Mouse (Mus musculus): ENCODE measurements around the gene Zswim4. TPM values are rescaled to one million over a fixed set of nuclear protein-coding genes. Genes with fewer than 3 reads are reported as not detected.

Gene Zswim4
- total and polyA plus RNA-seq, 2 experiments from 2014 or later, result 11.8 to 37.7 TPM

- TF ChIP-seq CTCF (IDR thresholded peaks at IDR 0.05), result no peak
- H3K36me3 ChIP-seq (ENCODE audit: insufficient read depth, low read length), result peaks cover 17% of the 10 kb centered on the region
- H3K4me2 ChIP-seq (ENCODE audit: low read depth, low read length, poor library complexity, severe bottlenecking), result peak overlapping the region; percentile 93
- H3K4me1 ChIP-seq (ENCODE audit: insufficient read depth, low read length), result peaks cover 16% of the 10 kb centered on the region
- DNase-seq (ENCODE audit: low spot score), result no peak
- WGBS, result under 1% methylated on average over 23 of the region's 30 CpGs
- peak overlapping the region; percentile 97 for H3K9ac ChIP-seq (replicated peaks; ENCODE audit: low read length, poor library complexity, severe bottlenecking)
- H3K27me3 ChIP-seq (ENCODE audit: insufficient read depth, low read length), result no peaks in the 10 kb centered on the region
- H3K4me3 ChIP-seq (ENCODE audit: low read depth, low read length), result peak overlapping the region; percentile 88
- H3K9me3 ChIP-seq (ENCODE audit: low read length), result no peaks in the 10 kb centered on the region
- peak; percentile 34 for ATAC-seq (ENCODE audit: low FRiP score)
- H3K27ac ChIP-seq (ENCODE audit: low read depth, low read length), result peak overlapping the region; percentile 59
Observed at GRCm38 (mm10) chr8:84236410-84236997, 351 bp downstream of the Zswim4 start.

- peak overlapping the region; percentile 97 for H3K9ac ChIP-seq (replicated peaks; ENCODE audit: low read length, poor library complexity, severe bottlenecking)
- H3K4me2 ChIP-seq (ENCODE audit: low read depth, low read length, poor library complexity, severe bottlenecking), result peak overlapping the region; percentile 93
- no peaks in the 10 kb centered on the region for H3K9me3 ChIP-seq (ENCODE audit: low read length)
- DNase-seq (ENCODE audit: low spot score), result no peak
- no peak for ATAC-seq (ENCODE audit: low FRiP score)
- WGBS, result 24% methylated on average over 10 of the region's 10 CpGs
- TF ChIP-seq CTCF (IDR thresholded peaks at IDR 0.05), result no peak
- peak overlapping the region; percentile 59; the same call in 1 of the 2 replicates for H3K27ac ChIP-seq (ENCODE audit: low read depth, low read length)
- peak overlapping the region; percentile 88 for H3K4me3 ChIP-seq (ENCODE audit: low read depth, low read length)
- peaks cover 17% of the 10 kb centered on the region for H3K36me3 ChIP-seq (ENCODE audit: insufficient read depth, low read length)
- H3K4me1 ChIP-seq (ENCODE audit: insufficient read depth, low read length), result peaks cover 16% of the 10 kb centered on the region
- H3K27me3 ChIP-seq (ENCODE audit: insufficient read depth, low read length), result no peaks in the 10 kb centered on the region
Observed at GRCm38 (mm10) chr8:84235746-84236409, 977 bp downstream of the Zswim4 start.

- no peak overlapping the region for H3K4me2 ChIP-seq (ENCODE audit: low read depth, low read length, poor library complexity, severe bottlenecking)
- DNase-seq (ENCODE audit: low spot score) (no peak), ATAC-seq (ENCODE audit: low FRiP score) (no peak)
- no peaks in the 10 kb centered on the region for H3K9me3 ChIP-seq (ENCODE audit: low read length)
- no peak for TF ChIP-seq CTCF (IDR thresholded peaks at IDR 0.05)
- H3K27me3 ChIP-seq (ENCODE audit: insufficient read depth, low read length), result no peaks in the 10 kb centered on the region
- peaks cover 15% of the 10 kb centered on the region for H3K4me1 ChIP-seq (ENCODE audit: insufficient read depth, low read length)
- H3K9ac ChIP-seq (replicated peaks; ENCODE audit: low read length, poor library complexity, severe bottlenecking), result no peak overlapping the region
- H3K36me3 ChIP-seq (ENCODE audit: insufficient read depth, low read length), result peaks cover 44% of the 10 kb centered on the region
- no peak overlapping the region for H3K27ac ChIP-seq (ENCODE audit: low read depth, low read length)
- H3K4me3 ChIP-seq (ENCODE audit: low read depth, low read length), result no peak overlapping the region
- 88% methylated on average over 2 of the region's 2 CpGs for WGBS
Observed at GRCm38 (mm10) chr8:84233055-84233454, 3.8 kb downstream of the Zswim4 start.

GRCm38 (mm10) chr8:84230735-84231134 lies 6.1 kb downstream of the Zswim4 start:
- H3K36me3 ChIP-seq (ENCODE audit: insufficient read depth, low read length), result peaks cover 64% of the 10 kb centered on the region
- H3K27me3 ChIP-seq (ENCODE audit: insufficient read depth, low read length), result no peaks in the 10 kb centered on the region
- no peak overlapping the region for H3K4me3 ChIP-seq (ENCODE audit: low read depth, low read length)
- no peaks in the 10 kb centered on the region for H3K9me3 ChIP-seq (ENCODE audit: low read length)
- peak; percentile 47 for TF ChIP-seq CTCF (IDR thresholded peaks at IDR 0.05)
- DNase-seq (ENCODE audit: low spot score), result no peak
- 75% methylated on average over 17 of the region's 17 CpGs for WGBS
- H3K9ac ChIP-seq (replicated peaks; ENCODE audit: low read length, poor library complexity, severe bottlenecking), result no peak overlapping the region
- ATAC-seq (ENCODE audit: low FRiP score), result no peak
- peaks cover 5% of the 10 kb centered on the region for H3K4me1 ChIP-seq (ENCODE audit: insufficient read depth, low read length)
- no peak overlapping the region for H3K27ac ChIP-seq (ENCODE audit: low read depth, low read length)
- H3K4me2 ChIP-seq (ENCODE audit: low read depth, low read length, poor library complexity, severe bottlenecking), result no peak overlapping the region

GRCm38 (mm10) chr8:84223322-84224029 lies 13.4 kb downstream of the Zswim4 start:
- Histone ChIP-seq H3K4me1 (ENCODE audit: insufficient read depth, low read length) (no peaks in the 10 kb centered on the region), H3K27me3 (ENCODE audit: insufficient read depth, low read length) (no peaks in the 10 kb centered on the region), H3K9ac (replicated peaks; ENCODE audit: low read length, poor library complexity, severe bottlenecking) (0 out of 2 replicates have a peak overlapping the region, but pooled peaks have one; percentile 8), H3K4me2 (ENCODE audit: low read depth, low read length, poor library complexity, severe bottlenecking) (no peak overlapping the region), H3K9me3 (ENCODE audit: low read length) (no peaks in the 10 kb centered on the region), H3K4me3 (ENCODE audit: low read depth, low read length) (no peak overlapping the region), H3K27ac (ENCODE audit: low read depth, low read length) (no peak overlapping the region), H3K36me3 (ENCODE audit: insufficient read depth, low read length) (peaks cover 78% of the 10 kb centered on the region)
- ATAC-seq (ENCODE audit: low FRiP score) (no peak), DNase-seq (ENCODE audit: low spot score) (no peak)
- 83% methylated on average over 21 of the region's 21 CpGs for WGBS
- no peak for TF ChIP-seq CTCF (IDR thresholded peaks at IDR 0.05)

Data from midbrain, postnatal 0 days (tissue).